Mouse (Mus musculus): ENCODE measurements around the gene Zic2. TPM values are rescaled to one million over a fixed set of nuclear protein-coding genes. Genes with fewer than 3 reads are reported as not detected.

Gene Zic2
- total RNA-seq, 1 experiment from 2014 or later: not detected

DNA sequence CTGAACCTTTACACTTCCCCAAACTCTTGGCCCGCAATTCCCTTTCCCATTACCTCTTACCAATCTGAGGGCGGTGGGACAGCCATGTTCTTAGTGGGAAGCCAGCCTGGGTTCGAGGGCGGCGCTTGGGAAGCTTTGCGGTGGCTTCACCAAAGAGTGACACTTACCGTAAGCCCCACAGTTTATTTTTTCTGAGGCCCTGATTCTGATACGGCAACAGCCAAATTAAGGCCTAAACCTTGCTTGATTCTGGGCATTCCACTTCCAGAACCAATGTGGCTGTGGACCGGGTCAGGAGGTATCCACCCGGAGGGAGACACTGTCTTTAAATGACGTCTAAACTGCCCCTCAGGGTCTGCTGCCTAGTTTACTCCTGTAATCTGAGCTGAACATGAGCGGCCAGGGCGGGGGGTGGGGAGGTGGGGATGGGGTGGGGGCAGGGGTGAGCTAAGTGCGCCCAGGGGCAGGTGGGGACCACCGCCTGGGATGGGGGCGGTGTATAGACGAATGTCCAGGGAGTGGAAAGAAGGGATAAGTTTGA, 2.0 kb upstream of the Zic2 start:
- ATAC-seq (ENCODE audit: extremely low read depth, insufficient number of reproducible peaks, low FRiP score, poor library complexity, severe bottlenecking): no peak

GRCm38 (mm10) chr14:122474041-122474890, 969 bp upstream of the Zic2 start:
- no peak for ATAC-seq (ENCODE audit: extremely low read depth, insufficient number of reproducible peaks, low FRiP score, poor library complexity, severe bottlenecking)

- no peak for ATAC-seq (ENCODE audit: extremely low read depth, insufficient number of reproducible peaks, low FRiP score, poor library complexity, severe bottlenecking)
Observed at GRCm38 (mm10) chr14:122475557-122476040, 364 bp downstream of the Zic2 start.

DNA sequence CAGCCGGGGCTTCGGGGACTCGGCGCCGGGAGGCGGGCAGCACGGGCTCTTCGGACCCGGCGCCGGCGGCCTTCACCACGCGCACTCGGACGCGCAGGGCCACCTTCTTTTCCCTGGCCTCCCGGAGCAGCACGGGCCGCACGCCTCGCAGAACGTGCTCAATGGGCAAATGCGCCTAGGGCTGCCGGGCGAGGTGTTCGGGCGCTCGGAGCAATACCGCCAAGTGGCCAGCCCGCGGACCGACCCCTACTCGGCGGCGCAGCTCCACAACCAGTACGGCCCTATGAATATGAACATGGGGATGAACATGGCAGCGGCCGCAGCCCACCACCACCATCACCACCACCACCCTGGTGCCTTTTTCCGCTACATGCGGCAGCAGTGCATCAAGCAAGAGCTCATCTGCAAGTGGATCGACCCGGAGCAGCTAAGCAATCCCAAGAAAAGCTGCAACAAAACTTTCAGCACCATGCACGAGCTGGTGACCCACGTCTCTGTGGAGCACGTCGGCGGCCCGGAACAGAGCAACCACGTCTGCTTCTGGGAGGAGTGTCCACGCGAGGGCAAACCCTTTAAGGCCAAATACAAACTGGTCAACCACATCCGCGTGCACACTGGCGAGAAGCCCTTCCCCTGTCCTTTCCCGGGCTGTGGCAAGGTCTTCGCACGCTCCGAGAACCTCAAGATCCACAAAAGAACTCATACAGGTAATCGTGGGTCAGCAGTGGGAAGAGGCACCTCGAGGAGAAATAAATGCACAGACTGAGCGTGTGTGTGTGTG, 996 bp downstream of the Zic2 start:
- no peak for ATAC-seq (ENCODE audit: extremely low read depth, insufficient number of reproducible peaks, low FRiP score, poor library complexity, severe bottlenecking)

- ATAC-seq (ENCODE audit: extremely low read depth, insufficient number of reproducible peaks, low FRiP score, poor library complexity, severe bottlenecking): no peak
Observed at GRCm38 (mm10) chr14:122476822-122477215, 1.6 kb downstream of the Zic2 start.

DNA sequence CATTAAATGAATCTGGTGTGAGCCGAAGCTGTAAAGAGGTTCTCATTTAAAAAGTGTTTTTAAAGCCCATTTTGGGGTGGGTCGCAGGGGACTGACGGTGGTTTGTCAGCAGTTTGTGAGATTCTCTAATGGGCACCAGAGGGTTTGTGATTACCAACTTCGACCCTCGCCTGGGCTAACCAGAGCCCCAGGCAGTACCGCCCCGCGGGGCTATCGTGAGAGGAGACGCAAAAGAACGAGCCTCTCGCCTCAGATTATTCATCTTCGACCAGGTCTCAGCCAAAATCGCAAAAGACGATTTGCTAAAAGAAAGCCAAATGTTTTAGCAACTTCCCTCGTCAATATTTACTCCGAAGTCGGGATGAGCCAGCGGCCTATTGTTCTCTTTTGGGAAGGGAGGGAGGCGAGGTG, 2.0 kb downstream of the Zic2 start:
- ATAC-seq (ENCODE audit: extremely low read depth, insufficient number of reproducible peaks, low FRiP score, poor library complexity, severe bottlenecking): no peak

GRCm38 (mm10) chr14:122477971-122478573, 2.8 kb downstream of the Zic2 start:
- ATAC-seq (ENCODE audit: extremely low read depth, insufficient number of reproducible peaks, low FRiP score, poor library complexity, severe bottlenecking): no peak

DNA sequence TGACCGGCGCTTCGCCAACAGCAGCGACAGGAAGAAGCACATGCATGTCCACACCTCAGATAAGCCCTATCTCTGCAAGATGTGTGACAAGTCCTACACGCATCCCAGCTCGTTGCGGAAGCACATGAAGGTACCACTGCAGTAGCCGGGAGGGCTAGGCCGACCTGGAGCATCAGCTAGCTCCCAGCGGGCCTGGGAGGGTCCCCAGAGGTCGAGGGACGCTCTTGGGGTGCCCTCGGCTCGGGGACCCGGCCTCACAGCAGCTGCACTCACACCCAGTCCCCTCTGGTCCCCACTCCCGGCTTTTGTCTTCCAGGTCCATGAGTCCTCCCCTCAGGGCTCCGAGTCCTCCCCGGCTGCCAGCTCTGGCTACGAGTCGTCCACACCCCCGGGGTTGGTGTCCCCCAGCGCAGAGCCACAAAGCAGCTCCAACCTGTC, 3.4 kb downstream of the Zic2 start:
- ATAC-seq (ENCODE audit: extremely low read depth, insufficient number of reproducible peaks, low FRiP score, poor library complexity, severe bottlenecking): no peak

GRCm38 (mm10) chr14:122479461-122480109, 4.3 kb downstream of the Zic2 start:
- ATAC-seq (ENCODE audit: extremely low read depth, insufficient number of reproducible peaks, low FRiP score, poor library complexity, severe bottlenecking): no peak

DNA sequence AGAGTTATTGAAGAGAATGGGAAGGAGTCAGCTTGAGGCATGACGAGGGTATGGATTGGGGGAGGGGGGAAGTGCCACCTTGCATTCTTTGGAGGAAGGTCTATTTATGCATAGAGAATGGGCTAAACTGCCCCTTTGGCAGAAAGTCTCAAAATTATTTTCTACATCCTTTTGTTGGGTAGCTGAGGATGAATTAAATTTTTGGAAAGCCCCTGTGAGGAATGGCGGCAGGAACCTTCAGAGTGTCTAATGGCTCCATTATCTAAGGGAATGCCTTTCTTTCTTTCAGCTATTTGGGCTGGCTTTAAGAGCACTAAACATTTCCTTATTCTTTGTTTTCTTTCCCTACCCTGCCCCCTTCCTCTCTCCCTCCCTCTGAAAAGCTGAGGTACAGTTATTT, 5.1 kb downstream of the Zic2 start:
- no peak for ATAC-seq (ENCODE audit: extremely low read depth, insufficient number of reproducible peaks, low FRiP score, poor library complexity, severe bottlenecking)

- ATAC-seq (ENCODE audit: extremely low read depth, insufficient number of reproducible peaks, low FRiP score, poor library complexity, severe bottlenecking): no peak
Observed at GRCm38 (mm10) chr14:122481181-122481580, 5.9 kb downstream of the Zic2 start.

- ATAC-seq (ENCODE audit: extremely low read depth, insufficient number of reproducible peaks, low FRiP score, poor library complexity, severe bottlenecking): no peak
Observed at GRCm38 (mm10) chr14:122482081-122483023, 7.1 kb downstream of the Zic2 start.

DNA sequence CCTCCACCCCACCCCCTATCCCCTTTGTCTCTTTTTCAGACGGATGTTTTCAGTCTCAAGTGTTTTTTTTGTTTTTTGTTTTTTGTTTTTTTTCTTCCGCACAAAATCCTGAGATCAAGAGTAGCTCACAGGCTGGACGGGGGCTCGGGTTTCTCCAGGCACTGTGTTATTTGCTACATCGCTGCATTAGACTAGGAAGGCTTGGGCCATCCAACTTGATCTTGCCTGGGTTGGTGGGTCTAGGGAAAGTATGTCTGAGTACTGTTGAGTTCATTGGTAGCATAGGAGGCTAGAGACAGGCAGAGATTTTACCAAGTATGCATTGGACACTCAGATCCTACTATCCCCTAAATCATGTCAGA, 7.8 kb downstream of the Zic2 start:
- ATAC-seq (ENCODE audit: extremely low read depth, insufficient number of reproducible peaks, low FRiP score, poor library complexity, severe bottlenecking): no peak

DNA sequence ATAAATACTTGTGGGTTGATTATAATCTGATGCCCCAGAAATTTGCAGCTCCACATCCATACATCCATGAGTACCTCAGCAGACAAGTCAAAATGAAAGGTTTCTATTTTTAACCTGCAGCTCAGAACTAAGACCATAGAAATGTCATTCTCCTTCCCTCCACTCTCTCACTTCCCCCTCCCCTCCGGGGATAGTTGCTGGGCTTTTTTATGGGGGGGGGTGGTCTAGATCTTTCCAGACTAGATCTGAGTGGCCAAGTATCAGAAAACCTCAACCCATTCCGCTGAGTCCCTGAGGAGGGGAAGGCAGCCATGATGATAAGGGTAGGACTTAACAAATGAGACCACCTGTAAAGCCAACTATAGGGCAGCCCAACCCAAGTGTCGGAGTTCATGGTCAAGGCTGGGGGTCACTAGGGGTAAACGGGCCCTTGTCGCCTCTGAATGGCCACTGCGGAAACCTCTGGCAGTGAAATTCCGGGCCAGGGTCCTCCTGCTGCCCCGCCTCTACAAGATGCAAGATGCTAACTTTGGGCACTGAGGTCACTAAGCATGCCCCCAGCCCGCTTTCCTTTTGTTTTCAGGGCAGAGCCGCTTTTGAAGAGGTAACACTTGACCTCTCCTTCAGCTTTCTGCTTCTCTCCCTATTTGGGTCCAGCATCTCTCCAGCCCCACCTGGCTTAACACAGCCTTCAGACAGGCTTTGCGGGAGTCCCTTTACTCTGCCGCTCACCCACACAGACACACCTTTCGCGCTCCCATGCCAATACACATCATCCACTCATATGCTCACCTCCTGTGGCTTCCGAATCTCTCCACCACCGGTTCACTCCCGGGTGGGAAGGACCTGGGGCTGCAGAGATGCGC, 8.6 kb downstream of the Zic2 start:
- no peak for ATAC-seq (ENCODE audit: extremely low read depth, insufficient number of reproducible peaks, low FRiP score, poor library complexity, severe bottlenecking)

- no peak for ATAC-seq (ENCODE audit: extremely low read depth, insufficient number of reproducible peaks, low FRiP score, poor library complexity, severe bottlenecking)
Observed at GRCm38 (mm10) chr14:122484458-122484843, 9.2 kb downstream of the Zic2 start.

- no peak for ATAC-seq (ENCODE audit: extremely low read depth, insufficient number of reproducible peaks, low FRiP score, poor library complexity, severe bottlenecking)
Observed at GRCm38 (mm10) chr14:122484844-122485551, 9.8 kb downstream of the Zic2 start.
